Mouse (Mus musculus) activated CD4-positive, CD25-positive, alpha-beta regulatory T cell, adult 4 months (primary cell): ENCODE measurements around the gene Tceanc2. TPM values are rescaled to one million over a fixed set of nuclear protein-coding genes. Genes with fewer than 3 reads are reported as not detected.
"Not testable (repeated sequence)": the region's sequence is repeated elsewhere in the genome, so short reads cannot be mapped to it uniquely, and the experiment has no call there.

ENCODE experiments used
- ATAC-seq: one replicate; pipeline ENCODE4 v1.8.0; 2017
- polyA plus RNA-seq, 2 experiments: library from polyadenylated mRNA; unstranded; fragments of 100-300 nt; shearing (Covaris generic); gene quantifications; one replicate each; pipeline ENCODE4 v1.2.1; 2017

Gene Tceanc2
- polyA plus RNA-seq, 2 experiments from 2014 or later: 9.8 to 20.5 TPM

DNA sequence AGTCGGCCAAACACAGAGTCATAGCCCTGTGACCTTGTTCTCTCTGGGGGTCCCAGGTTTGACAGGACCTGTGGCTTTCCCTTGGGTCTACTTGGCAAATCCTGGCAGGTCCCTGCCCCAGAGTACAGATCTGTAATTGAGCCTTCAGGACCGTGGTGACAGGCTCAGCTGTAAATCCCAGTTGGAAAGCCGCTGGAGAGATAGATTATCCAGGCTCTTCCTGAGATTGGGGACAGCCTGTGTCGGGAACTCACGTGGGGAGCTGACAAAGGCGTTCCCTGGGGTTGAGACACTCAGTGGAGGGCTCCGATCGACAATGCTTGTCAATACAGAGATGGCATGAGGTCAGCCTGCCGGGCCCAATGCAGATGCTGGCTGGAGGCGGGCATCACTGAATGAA lies 52.5 kb downstream of the Tceanc2 start:
- ATAC-seq: no peak

DNA sequence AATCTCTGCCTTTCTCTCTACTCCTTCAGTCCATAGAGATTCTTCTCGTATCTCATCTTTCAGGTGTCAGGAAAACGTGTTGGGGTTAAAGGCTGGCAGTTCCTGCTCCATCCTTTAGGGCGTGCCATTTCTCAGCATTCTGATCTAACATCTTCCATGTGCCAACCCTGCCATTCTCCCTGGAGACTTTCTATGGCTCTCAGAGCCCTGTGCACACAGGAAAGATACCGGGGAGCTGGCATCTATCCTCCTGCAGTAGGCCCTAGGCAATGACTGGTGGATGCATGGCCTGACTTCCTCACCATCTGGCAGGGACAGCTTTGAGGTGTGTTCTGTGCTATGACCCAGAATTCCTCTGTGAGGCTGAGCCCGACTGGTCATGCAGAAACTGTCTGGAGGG lies 53.8 kb downstream of the Tceanc2 start:
- no peak for ATAC-seq

DNA sequence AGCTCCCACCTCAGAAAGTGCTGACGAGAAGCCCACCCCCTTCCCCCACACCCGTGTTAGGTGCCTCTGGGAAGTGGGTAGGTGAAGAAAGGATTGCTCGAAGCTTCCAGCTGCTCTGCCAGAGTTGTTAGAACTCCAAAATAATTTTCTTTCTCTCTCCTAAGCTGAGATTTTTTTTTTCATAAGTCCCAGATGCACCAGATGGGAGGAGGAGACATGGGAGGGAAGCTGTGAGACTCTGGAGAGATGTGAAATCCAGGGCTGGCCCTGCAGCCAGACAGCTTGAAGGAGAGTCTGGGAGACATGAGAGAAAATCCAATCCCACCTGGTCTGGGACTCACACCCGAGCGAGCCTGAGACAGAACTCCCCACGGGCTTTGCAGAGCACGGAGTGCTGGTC lies 54.5 kb downstream of the Tceanc2 start:
- no peak for ATAC-seq

DNA sequence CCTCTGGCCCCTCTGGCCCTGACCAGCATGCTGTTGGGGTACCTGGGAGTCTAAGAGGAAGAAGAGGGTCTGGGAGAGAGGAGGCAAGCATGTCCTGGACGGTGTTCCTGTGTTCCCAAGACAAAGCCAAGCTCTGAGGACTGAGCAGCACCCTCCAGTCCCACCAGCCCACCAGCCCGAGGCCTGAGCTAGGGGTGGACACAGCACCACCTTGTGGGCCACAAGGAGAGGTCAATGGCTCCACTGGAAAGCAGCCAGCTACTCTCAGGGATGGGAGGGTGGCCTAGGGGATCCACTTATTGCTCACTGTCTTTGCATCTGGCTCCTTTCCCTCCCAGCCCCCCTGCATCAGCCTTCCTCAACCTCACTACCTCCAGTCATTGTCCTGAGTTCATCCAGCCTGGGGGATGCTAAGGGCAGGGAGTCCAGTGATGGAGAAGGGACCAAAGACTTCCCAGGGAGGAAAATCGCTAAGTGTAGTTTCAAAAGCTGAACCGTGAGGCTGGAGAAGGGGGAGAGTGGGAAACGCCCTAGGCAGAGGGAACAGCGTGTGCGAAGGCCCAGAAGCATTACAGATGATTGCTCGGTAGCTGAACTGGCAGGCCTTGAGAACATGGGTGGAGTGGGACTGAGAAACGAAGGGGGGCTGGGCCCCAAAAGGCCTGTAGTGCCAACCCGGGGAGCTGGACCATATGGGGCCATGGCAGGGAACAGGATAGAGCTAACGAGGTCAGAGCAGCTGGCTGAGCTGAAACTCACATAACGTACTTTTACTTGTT lies 57.6 kb downstream of the Tceanc2 start:
- no peak for ATAC-seq

DNA sequence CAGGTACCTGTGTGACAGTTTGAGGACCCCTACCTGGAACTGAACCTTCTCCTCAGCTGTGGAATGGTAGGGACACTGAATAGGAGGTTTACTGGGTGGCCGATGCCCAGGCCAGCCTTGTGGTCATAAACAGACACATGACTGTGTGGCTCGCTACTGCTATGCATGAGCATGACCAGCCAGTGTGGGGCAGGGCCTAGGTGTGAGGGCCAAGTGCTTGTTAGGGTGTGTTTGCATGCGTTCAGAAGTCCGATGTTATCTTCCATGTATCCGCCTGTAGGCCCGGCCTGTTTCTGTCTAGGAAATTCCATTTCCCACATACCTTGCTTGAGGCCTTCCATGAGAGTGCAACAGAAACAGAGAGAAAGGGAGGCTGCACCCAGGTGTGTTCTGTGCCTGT lies 58.2 kb downstream of the Tceanc2 start:
- ATAC-seq: no peak

DNA sequence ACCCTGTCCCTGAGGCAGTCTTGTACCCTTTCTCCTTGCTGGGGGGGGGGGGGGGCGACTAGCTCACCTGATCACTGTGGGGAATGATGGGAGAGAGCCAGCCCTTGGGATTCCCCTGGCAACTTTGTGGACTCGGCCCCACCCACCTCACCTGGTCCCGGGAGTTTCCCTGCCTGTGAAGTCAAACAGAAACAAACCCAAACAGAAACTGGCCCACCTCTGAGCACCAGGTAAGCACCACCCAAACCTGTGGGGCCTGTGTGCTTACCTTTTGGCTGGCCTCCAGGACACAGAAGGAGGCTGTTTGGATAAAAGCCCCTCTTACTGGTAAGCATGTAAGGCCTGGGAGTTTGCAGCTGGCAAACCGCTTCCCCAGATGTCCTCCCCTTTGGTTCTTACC lies 59.9 kb downstream of the Tceanc2 start:
- no peak for ATAC-seq

DNA sequence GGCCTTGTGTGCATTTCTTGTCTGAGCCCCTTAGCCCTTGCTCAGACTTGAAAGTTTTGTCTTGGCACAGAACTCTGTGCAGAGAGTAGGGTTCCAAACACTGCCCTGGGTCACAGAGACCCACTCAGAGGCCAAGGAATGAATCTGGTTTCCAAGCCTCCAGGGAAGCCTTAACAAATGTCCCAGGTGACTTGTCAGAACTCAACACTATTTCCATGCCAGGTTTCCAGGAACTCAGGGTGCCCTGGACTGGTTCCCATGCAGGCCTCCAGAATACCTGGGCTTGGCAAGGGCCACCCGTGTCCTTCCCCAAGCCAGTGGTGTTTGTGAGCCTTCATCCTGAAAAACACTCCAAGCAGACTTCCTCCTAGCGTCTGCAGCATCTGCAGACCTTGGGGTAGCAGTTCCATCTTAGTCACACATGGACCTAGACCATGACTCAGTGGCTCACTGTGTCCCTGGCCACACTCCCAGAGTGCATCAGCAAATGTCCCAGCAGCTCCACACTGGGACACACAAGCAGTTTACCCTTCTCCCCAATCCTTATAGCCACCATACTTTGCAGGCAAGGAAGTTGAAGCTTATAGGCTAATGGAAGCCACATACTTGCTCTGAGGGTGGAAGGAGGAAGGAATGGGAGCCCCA lies 61.1 kb downstream of the Tceanc2 start:
- no peak for ATAC-seq

DNA sequence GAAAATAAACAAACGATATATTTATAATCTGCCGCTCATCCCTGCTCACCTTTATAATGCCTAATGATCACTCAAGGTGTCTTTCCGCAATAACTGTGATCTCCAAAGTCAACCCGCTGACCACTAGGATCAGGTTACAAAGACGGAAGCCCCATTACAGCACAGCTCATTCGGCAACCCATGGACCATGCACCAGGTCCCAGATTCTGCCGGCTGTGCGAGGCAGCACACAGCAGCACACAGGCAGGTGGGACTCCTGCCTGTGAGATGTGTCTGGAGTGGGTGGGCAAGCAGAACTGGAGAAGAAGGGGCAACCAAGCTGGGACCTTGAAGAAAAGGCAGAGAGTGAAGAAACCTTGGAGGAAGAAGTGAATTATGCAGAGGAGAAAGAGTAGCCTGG lies 64.6 kb downstream of the Tceanc2 start:
- ATAC-seq: no peak

DNA sequence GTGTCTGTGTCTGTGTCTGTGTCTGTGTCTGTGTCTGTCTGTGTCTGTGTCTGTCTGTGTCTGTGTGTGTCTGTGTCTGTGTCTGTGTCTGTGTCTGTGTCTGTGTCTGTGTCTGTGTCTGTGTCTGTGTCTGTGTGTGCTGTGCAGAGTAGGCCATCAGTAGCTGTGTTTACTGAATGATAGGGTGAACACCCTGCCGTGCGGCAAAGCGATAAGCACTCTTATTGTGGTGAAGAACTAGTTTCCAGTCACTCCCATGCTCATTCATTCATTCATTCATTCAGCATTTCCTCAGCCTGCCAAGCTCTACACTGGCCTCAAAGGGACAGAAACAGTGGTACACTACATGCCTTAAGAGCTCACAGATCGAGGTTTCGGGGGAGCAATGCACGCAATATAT lies 69.7 kb downstream of the Tceanc2 start:
- not testable (repeated sequence) for ATAC-seq

DNA sequence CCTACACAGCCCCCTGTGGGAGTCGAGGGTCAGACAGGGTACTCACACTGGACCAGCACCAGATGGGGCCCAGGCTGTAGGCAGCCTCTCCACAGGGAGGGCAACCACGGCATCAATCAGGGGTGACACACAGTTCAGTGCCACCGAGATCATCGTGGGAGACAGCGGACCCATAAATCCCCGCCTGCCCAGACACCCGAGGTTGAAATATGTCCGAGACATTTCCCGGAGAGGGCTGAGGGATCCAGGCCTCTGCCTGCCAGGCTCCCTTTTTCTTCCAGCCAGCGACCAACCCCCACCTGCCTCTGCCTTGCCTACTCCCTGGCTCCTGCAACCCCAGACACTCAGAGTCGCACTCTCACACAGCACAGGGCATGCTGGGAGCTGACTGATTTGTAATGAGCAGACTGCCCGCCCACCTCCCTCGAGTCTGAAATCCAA lies 70.6 kb downstream of the Tceanc2 start:
- ATAC-seq: no peak

DNA sequence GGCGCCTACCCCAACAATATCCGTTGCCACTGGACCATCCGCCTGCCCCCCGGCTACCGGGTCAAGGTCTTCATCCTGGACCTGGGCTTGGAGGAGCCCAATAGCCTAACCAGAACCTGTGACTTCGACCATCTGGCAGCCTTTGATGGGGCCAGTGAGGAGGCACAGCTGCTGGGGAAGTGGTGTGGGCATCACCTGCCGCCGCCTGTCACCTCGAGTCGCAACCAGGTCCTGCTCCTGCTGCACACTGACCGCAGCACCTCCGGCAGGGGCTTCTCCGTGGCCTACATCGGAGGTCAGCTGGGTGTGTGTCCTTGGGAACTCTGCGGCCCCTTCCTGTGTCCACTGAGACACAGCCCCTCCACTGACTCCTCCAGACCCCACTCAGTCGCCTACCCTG lies 72.1 kb downstream of the Tceanc2 start:
- ATAC-seq: no peak

DNA sequence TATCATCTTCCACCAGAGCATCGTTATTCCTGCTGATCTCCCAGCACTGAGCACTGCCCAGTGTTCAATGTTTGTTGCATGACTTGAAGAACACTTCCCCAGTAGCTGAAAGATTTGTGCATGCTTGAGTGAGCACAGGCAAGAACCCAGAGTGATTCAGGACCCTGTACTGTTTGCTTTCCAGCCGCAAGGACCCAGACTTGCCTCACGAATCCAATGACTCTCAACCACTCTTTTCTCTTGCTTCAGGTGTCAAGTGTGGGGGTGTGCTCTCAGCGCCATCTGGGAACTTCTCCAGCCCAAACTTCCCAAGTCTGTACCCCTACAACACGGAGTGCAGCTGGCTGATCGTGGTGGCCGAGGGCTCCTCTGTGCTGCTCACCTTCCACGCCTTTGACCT lies 76.7 kb downstream of the Tceanc2 start:
- no peak for ATAC-seq

DNA sequence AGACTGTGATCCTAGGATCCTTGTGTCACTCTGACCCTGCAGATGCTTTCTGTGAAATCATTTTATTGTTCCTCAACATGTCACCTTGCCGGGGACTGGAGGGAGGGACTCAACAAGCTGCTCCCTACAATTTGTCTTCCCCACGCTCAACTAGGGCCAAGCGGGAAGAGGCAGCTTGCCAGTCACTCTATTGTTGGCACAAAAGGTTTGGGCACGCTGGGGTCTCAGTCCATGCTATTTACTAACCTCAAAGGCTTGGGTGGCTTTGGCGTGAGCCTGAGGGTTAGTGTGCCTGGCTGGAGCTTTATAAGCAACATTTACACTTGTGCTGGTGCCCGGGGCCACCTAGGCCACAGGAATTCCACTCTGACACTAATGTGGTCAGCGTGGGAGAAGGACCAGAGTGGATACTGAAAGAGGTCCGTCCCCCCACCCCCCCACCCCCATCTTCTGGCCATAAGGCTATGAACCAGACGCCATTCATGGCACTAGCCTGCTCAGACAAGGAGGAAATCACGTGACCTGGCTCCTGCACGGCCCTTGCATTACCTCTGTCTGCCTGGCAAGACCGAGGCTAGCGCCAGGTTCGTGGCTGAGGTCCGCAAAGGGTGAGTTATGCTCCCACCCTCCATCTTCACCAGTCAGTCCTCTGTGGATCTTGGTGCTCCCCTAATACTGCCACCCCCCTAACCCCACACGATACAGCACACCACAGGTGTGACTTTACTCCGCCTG lies 80.0 kb downstream of the Tceanc2 start:
- no peak for ATAC-seq

DNA sequence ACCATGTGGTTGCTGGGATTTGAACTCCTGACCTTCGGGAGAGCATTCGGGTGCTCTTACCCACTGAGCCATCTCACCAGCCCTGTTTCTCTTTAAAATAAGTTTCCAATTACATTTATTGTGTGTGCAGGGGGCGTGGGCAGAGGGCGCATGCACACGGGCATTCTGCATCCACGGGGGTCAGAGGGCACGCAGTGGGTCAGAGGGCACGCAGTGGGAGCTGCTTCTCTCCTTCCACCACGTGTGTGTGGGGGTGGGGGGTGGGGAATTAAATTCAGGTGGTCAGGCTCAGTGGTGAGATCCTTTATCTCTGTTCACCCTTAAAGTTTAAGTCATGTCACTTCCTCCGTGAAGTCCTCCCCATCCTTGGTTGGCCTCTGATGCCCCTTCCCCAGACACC lies 80.5 kb downstream of the Tceanc2 start:
- ATAC-seq: no peak

DNA sequence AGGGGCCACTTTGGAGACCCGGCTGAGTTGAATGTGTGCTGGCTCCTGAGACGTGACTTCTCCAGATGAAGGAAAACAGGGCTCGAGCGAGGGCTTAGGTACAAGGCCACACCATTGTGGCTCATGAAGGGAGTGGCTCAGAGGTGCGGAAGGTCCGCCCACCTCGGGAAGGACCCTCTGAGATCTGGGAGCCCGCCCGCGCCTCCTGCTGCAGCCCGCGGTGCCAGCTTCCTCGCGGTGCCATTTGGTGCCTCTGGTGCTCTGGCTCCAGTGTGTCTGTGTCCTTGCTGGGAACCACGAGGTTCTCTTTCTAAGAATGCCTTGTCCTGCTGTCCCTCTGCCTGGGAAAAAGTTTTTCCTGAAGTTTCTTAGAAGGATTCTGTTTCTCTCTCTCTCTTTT lies 81.0 kb downstream of the Tceanc2 start:
- no peak for ATAC-seq

DNA sequence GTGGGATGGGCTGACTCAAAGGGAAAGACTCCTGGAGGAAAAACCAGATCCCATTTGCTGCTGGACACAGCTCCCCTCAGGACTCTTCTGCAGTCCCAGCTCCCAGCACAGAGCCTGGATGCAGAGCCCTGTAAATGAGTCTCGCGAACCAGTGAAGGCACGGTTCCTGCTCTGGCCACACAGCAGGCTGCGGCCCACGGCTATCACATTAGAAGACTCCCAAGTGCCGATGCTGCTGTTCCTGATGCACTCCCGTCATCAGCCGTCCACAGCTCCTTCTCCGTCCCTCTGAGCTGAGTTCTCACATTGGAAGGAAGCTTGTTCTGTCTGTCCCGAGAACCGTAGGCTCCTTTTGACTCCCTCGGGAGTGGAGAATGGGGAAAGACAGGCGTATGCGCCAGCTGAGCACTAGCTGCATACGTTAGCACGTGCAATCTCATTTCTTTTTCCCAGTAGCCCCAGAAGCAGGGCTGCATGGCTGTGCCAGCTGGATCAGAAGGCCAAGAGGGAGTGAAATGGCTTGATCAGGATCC lies 82.0 kb downstream of the Tceanc2 start, which contains the start of gene Cdcp2:
TSS of gene Cdcp2 (plus strand) at position 51 of the 533 bp plus-strand sequence.
- no peak for ATAC-seq

DNA sequence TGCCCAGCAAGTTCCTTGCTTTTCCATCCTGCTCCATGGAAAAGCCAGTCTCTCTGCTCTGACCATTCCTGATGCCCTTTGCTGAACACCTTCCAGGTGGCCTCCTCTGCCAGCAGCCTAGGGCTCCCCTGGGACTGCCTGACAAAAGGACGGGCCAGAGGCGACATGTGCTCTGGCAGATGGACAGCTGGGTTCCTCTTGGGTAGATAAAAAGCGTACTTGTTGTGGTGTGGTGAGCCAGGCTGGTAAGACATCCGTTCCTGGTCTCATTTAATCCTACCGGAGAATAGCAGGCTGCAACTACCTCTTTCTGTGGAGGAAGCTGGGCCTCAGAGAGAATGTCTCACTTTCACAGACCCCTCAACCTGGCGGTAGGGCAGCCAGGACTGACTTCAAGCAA lies 82.9 kb downstream of the Tceanc2 start:
- no peak for ATAC-seq

DNA sequence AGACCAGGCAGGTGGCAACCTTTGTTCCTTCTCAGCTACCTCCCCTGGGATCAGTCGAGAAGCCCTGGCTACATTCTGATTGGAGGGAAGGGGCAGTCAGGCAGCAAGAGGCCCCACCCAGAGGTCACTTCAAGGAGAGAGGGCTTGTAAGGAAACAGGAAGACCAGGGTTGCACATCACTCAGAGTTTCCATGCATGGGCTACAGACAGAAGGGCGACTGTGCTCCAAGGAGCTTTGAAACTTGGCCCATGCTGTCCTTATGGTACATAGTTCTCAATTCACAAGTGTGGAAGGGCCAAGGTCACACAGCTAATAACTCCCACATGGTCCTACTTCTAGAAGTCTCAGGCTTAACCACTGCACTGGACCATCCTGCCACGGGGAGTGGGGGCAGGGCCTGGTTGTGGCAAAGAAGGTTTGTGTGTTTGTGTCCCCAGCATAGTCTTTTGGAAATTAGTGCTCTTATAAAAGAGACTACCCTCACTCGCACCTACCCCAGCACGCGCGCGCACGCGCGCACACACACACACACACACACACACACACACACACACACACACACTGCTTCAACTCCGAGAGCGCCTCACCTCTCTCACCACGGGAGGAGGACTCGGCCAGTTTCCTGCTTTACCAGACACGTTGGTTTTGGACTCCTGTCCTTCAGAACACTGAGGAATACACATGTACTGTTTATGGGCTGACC lies 84.3 kb downstream of the Tceanc2 start:
- no peak for ATAC-seq

DNA sequence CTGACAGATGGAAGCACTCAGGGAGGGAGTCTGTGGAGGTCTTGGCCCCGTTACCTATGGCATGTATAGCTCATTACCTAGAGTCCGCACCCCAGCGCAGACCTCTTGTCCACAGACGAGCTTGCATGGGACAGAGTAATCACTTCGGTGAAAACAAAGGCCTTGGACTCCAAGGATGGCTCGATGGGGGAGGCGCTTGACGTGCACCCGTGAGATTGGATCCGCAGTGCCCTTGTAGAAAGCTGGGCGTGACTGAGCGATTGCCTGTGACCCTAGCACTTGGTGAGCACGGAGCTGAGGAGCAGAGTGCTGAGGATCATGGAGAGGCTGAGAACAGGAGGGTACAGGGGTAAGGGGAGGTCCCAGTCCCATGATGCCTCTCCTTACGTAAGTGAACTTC lies 87.2 kb downstream of the Tceanc2 start:
- no peak for ATAC-seq

DNA sequence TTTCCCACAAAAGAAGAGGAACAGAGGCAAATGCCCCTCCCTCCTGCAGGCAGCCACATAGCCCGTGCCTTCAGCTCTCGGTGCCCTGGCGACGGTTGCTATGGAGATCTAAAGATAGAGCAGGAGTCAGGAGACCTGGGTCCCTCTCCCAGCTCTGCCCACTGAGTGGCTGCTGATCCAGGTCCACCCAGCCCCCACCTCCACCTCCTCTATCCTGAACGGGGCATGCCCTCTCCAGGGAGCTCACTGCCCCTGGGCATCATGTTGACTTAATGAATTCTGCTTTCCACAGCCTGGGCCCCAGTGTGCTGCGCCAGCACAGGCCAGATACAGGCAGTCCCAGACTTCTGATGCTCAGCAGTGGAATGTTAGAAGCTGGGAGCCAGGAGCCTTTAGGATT lies 94.1 kb downstream of the Tceanc2 start:
- ATAC-seq: no peak

DNA sequence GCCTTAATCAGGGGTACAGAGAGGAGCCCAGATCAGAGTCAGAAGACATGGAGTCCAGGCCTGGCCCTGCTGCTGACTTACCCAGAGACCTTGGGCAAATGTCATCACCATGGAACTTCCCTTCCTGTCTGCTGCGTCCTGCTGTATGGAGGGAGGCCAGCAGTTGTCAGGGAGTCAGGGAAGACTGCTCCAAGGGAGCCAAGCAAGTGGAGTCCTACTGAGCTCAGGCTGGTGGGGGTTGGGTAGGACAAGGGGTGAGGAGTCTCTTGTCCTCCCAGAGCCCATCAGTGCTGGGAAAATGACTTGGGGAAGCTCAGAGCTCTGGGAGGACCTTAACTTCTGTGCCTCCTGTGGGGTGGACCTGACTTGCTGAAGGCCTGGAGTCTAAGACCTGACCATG lies 94.6 kb downstream of the Tceanc2 start:
- ATAC-seq: no peak
